8 mouse cellular contexts compared by ENCODE assay signal in the genomic region with DNA sequence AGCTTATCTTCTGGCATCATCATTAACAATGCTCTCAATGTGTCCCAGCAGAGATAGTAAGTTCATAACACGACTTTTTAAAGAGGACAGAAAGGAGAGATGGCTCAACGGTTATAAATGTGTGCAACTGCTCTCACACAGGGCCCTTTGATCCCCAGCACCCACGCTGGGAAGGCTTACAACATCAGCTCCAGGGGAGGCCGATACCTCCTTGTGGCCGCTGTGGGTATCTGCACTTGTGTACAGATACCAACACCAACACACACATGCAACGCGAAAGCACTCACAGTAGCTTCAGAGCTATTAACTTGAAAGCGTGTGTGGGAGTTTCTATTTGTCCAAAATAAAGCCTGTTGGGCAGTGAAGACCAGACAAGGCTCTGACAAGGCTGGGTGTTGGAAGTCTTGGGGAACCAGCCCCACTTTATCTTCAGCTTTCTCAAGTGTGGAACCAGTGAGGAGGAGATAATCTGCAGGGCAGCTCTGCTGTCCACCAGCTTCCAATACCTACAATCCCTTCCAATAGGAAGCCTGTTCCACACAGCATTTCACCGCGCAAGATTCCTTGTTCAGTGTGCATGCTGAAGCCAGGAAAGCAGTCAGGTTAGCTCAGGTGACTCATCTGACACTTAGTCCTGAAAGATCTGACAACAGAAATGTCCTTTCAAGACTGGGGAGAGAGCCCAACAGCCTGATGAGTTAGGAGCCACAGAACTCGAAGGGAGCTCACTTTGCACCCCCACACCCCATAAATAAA. TPM values are rescaled to one million over a fixed set of nuclear protein-coding genes. Genes with fewer than 3 reads are reported as not detected.
DNase-seq lines count a peak whose midpoint lies in the region; ATAC-seq lines count a peak whose summit lies in the region.

No protein-coding gene starts in this region.

- H3K4me1 ChIP-seq in neural tube, embryonic 11.5 days (ENCODE audit: control insufficient read depth, insufficient read depth, low read length), result peaks cover 4% of the 10 kb centered on the region; the same call in 1 of the 2 replicates
- peaks cover 15% of the 10 kb centered on the region for H3K4me1 ChIP-seq in embryonic facial prominence, embryonic 12.5 days
- peaks cover 24% of the 10 kb centered on the region for H3K4me1 ChIP-seq in intestine, embryonic 15.5 days (replicated peaks)

- H3K9ac ChIP-seq in neural tube, embryonic 11.5 days (ENCODE audit: low read length), result no peak overlapping the region
- no peak overlapping the region for H3K9ac ChIP-seq in embryonic facial prominence, embryonic 12.5 days
- no peak overlapping the region for H3K9ac ChIP-seq in intestine, embryonic 15.5 days

- no peaks in the 10 kb centered on the region for H3K27me3 ChIP-seq in neural tube, embryonic 11.5 days (ENCODE audit: control insufficient read depth, insufficient read depth, low read length)
- no peaks in the 10 kb centered on the region for H3K27me3 ChIP-seq in embryonic facial prominence, embryonic 12.5 days
- no peaks in the 10 kb centered on the region for H3K27me3 ChIP-seq in intestine, embryonic 15.5 days (replicated peaks)

- ATAC-seq in neural tube, embryonic 11.5 days (ENCODE audit: insufficient read depth, low FRiP score, low TSS enrichment), result no peak
- ATAC-seq in embryonic facial prominence, embryonic 12.5 days (ENCODE audit: insufficient number of reproducible peaks, insufficient read depth, low FRiP score, low TSS enrichment), result no peak
- no peak for ATAC-seq in intestine, embryonic 15.5 days
- ATAC-seq in megakaryocyte progenitor cell, adult 5-6 weeks (replicated peaks; ENCODE audit: poor library complexity), result peak; percentile 53

- peak overlapping the region; percentile 79 for H3K4me2 ChIP-seq in neural tube, embryonic 11.5 days (ENCODE audit: low read depth)
- peak overlapping the region; percentile 89 for H3K4me2 ChIP-seq in embryonic facial prominence, embryonic 12.5 days (replicated peaks)
- H3K4me2 ChIP-seq in intestine, embryonic 15.5 days (replicated peaks), result peak overlapping the region; percentile 93

- H3K4me3 ChIP-seq in neural tube, embryonic 11.5 days (ENCODE audit: low read depth, low read length), result no peak overlapping the region
- H3K4me3 ChIP-seq in embryonic facial prominence, embryonic 12.5 days, result peak overlapping the region; percentile 89
- H3K4me3 ChIP-seq in intestine, embryonic 15.5 days (replicated peaks), result no peak overlapping the region

- 75% methylated on average over 11 of the region's 11 CpGs for WGBS in neural tube, embryonic 11.5 days
- WGBS in embryonic facial prominence, embryonic 12.5 days, result 74% methylated on average over 11 of the region's 11 CpGs
- 71% methylated on average over 11 of the region's 11 CpGs for WGBS in intestine, embryonic 15.5 days

- H3K36me3 ChIP-seq in neural tube, embryonic 11.5 days (ENCODE audit: control insufficient read depth, insufficient read depth, low read length), result no peaks in the 10 kb centered on the region
- H3K36me3 ChIP-seq in embryonic facial prominence, embryonic 12.5 days, result peaks cover 7% of the 10 kb centered on the region
- H3K36me3 ChIP-seq in intestine, embryonic 15.5 days, result no peaks in the 10 kb centered on the region

- no peaks in the 10 kb centered on the region for H3K9me3 ChIP-seq in neural tube, embryonic 11.5 days (ENCODE audit: control insufficient read depth, low read length)
- no peaks in the 10 kb centered on the region for H3K9me3 ChIP-seq in embryonic facial prominence, embryonic 12.5 days
- no peaks in the 10 kb centered on the region for H3K9me3 ChIP-seq in intestine, embryonic 15.5 days

- DNase-seq in neural tube, embryonic 11.5 days (ENCODE audit: low spot score), result no peak
- DNase-seq in neural tube, embryonic 10.5 days (ENCODE audit: extremely low spot score, low spot score), result no peak
- DNase-seq in thymus, postnatal 10 days (ENCODE audit: low spot score in 2 of 2), result peak; percentile 61 to 69
- DNase-seq in urinary bladder, postnatal 25 days (ENCODE audit: low spot score), result no peak
- no peak for DNase-seq in frontal cortex, postnatal 10 days (ENCODE audit: low spot score in 2 of 2)

- H3K27ac ChIP-seq in neural tube, embryonic 11.5 days (ENCODE audit: low read depth, low read length), result no peak overlapping the region
- H3K27ac ChIP-seq in embryonic facial prominence, embryonic 12.5 days, result no peak overlapping the region
- H3K27ac ChIP-seq in intestine, embryonic 15.5 days, result no peak overlapping the region

RNA-seq across cellular contexts. Expression of gene Dgke, which starts 8.0 kb away (rescaled TPM):
- 6.6 and 6.9 TPM in 2 replicates for polyA plus RNA-seq in neural tube, embryonic 11.5 days (2014; fragmentation: Nextera tagmentation; extraction: Ambion mirVana)
- 6.5 and 6.6 TPM in 2 replicates for polyA plus RNA-seq in embryonic facial prominence, embryonic 12.5 days (2016; fragmentation: Nextera tagmentation; extraction: Ambion mirVana)
- 3.2 TPM in 2 replicates for polyA plus RNA-seq in intestine, embryonic 15.5 days (2015; fragmentation: Nextera tagmentation; extraction: Ambion mirVana)
- 2.6 and 3.6 TPM in 2 replicates for total RNA-seq in megakaryocyte progenitor cell, adult 5-6 weeks (2015)
- total RNA-seq in megakaryocyte progenitor cell, adult 5-6 weeks (2017), result 4.6 and 6.2 TPM in 2 replicates

RNA-seq across cellular contexts. Expression of gene Gm525, which starts 14.9 kb away (rescaled TPM):
- polyA plus RNA-seq in neural tube, embryonic 11.5 days (2014; fragmentation: Nextera tagmentation; extraction: Ambion mirVana), result not detected in 2 replicates
- polyA plus RNA-seq in embryonic facial prominence, embryonic 12.5 days (2016; fragmentation: Nextera tagmentation; extraction: Ambion mirVana), result 0.32 TPM in 1 of 2 replicates, not detected in the other
- 1.1 and 1.8 TPM in 2 replicates for polyA plus RNA-seq in intestine, embryonic 15.5 days (2015; fragmentation: Nextera tagmentation; extraction: Ambion mirVana)
- not detected in 2 replicates for total RNA-seq in megakaryocyte progenitor cell, adult 5-6 weeks (2015)
- not detected in 2 replicates for total RNA-seq in megakaryocyte progenitor cell, adult 5-6 weeks (2017)

RNA-seq across cellular contexts. Expression of gene Trim25, which starts 59.5 kb away (rescaled TPM):
- polyA plus RNA-seq in neural tube, embryonic 11.5 days (2014; fragmentation: Nextera tagmentation; extraction: Ambion mirVana), result 2.5 and 3.0 TPM in 2 replicates
- polyA plus RNA-seq in embryonic facial prominence, embryonic 12.5 days (2016; fragmentation: Nextera tagmentation; extraction: Ambion mirVana), result 4.7 and 4.9 TPM in 2 replicates
- 27.8 and 29.0 TPM in 2 replicates for polyA plus RNA-seq in intestine, embryonic 15.5 days (2015; fragmentation: Nextera tagmentation; extraction: Ambion mirVana)
- total RNA-seq in megakaryocyte progenitor cell, adult 5-6 weeks (2015), result 22.8 and 28.2 TPM in 2 replicates
- 16.7 and 21.2 TPM in 2 replicates for total RNA-seq in megakaryocyte progenitor cell, adult 5-6 weeks (2017)

Comparison
In these comparisons a context has a peak if more than half of its experiments do, and no peak if none do; other contexts are left out.
1. DNase-seq: peak in thymus, postnatal 10 days (2 of 2); none in neural tube, embryonic 11.5 days (single experiment), neural tube, embryonic 10.5 days (single experiment), urinary bladder, postnatal 25 days (single experiment) and frontal cortex, postnatal 10 days (0 of 2).
2. Peak in every context shown above with its lines, with median percentiles within 50 percentile points of each other: H3K4me2 ChIP-seq.